Mouse (Mus musculus): ENCODE measurements around the gene Gm3164. TPM values are rescaled to one million over a fixed set of nuclear protein-coding genes. Genes with fewer than 3 reads are reported as not detected.
"Not testable (repeated sequence)": the region's sequence is repeated elsewhere in the genome, so short reads cannot be mapped to it uniquely, and the experiment has no call there.

The Gm3164 gene
- total RNA-seq (2015; ENCODE audit: low replicate concordance) (not detected in 2 replicates), total RNA-seq (2017; ENCODE audit: low replicate concordance) (not detected in 2 replicates)

- not testable (repeated sequence) for ATAC-seq (replicated peaks; ENCODE audit: low FRiP score, poor library complexity, severe bottlenecking)
Observed at GRCm38 (mm10) chr14:4414965-4415835, at the start of gene Gm3164. Gm3164 (plus strand) TSS chr14:4415448.

- not testable (repeated sequence) for ATAC-seq (replicated peaks; ENCODE audit: low FRiP score, poor library complexity, severe bottlenecking)
Observed at GRCm38 (mm10) chr14:4368991-4369390, 46.3 kb upstream of the Gm3164 start.

GRCm38 (mm10) chr14:4369691-4370090, 45.6 kb upstream of the Gm3164 start:
- not testable (repeated sequence) for ATAC-seq (replicated peaks; ENCODE audit: low FRiP score, poor library complexity, severe bottlenecking)

DNA sequence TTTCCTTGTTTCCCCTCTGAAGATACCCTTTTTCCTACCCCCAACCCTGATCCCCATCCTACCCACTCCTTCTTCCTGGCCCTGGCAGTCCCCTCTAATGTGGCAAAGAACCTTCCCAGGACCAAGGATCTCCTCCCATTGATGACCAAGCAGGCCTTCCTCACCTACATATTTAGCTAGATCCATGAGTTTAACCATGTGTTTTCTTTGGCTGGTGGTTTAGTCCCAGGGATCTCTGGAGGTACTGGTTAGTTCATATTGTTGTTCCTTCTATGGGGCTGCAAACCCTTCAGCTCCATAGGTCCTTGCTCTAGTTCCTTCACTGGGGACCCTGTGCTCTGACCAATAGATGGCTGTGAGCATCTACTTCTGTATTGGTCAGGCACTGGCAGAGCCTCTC, 37.4 kb upstream of the Gm3164 start:
- ATAC-seq (replicated peaks; ENCODE audit: low FRiP score, poor library complexity, severe bottlenecking), result not testable (repeated sequence)

DNA sequence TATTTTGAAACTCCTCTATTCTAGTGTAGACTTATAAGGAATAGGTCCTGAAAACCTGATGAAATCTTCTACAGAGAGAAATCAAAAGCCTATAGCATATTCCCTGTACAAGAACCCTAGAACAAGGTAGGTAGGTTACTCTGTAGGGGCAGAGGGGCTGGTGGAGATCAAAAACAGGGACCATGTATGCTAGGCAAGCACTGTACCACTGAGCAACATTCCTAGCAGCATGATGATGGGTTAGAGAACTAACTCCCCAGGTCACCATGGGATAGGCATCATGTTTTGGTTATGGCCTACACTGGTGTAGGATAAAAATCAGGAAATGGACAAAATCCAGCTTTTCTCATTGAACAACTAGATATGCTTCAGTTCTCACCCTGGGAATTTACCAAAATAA, 29.6 kb upstream of the Gm3164 start:
- ATAC-seq (replicated peaks; ENCODE audit: low FRiP score, poor library complexity, severe bottlenecking), result not testable (repeated sequence)

DNA sequence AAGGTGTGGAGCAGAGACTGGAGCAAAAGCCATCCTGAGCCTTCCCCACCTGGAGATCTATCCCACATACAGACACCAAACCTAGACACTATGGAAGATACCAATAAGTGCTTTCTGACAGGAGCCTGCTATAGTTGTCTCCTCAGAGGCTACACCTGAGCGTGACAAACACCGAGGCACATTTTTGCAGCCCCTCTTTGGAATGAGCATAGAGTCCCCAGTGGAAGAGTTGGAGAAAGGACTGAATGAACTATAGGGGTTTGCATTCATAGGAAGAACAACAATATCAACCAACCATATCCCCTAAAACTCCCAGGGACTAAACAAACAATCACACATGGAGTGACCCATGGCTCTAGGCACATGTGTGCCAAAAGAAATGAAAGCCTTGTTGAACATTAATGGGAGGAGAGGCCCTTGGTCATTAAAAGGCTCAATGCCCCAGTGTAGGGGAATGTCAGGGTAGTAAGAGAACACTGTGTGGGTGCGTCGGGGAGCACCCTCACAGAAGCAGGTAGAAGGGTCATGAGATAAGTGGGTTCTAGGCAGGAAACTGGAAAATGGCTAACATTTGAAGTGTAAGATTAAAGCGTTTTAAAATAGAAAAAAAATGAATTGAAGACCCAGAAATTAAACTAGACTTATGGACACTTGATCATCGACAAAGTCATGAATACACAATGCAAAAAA, 22.3 kb upstream of the Gm3164 start:
- not testable (repeated sequence) for ATAC-seq (replicated peaks; ENCODE audit: low FRiP score, poor library complexity, severe bottlenecking)

DNA sequence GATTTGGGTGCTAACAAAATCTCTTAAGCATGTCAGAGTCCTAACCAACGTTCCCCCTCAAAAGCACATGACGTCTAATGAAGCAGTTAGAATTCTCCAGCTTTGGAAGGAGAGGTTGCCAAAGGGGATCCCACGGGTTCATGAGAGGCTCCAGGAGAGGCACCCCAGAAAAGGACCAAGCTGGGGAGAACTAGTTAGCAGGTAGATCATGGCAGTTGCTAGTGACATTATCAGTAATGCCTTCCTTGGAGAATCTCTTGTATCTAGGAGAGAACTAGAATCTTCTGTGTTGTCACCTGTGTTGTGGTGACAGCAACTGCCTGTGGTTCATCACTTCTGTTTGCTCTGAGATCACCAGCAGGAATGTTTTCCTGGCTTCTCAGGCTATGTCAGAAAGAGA, 18.0 kb upstream of the Gm3164 start, which contains the start of gene Gm3159:
Gm3159 (plus strand) TSS at position 301 of the 400 bp plus-strand sequence.
- not testable (repeated sequence) for ATAC-seq (replicated peaks; ENCODE audit: low FRiP score, poor library complexity, severe bottlenecking)

DNA sequence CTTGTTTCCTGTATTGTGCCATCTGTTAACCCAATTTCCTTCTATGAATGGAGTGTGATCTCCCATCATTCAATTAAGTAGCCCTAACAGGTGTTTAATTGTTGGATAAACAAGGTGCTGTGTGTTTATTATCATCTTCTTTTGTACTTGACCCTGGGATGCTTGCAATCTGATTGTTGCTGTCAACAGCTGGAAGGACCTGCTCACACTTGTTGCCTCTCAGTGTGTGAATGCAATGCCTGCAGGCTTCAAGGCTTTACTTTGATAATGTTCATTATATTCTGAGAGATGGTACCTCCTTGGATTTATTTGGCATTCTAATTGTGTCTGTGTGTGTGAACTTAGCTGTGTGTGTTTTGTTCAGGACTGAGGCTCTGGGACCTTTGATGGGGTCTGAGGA, 16.6 kb upstream of the Gm3164 start:
- not testable (repeated sequence) for ATAC-seq (replicated peaks; ENCODE audit: low FRiP score, poor library complexity, severe bottlenecking)

DNA sequence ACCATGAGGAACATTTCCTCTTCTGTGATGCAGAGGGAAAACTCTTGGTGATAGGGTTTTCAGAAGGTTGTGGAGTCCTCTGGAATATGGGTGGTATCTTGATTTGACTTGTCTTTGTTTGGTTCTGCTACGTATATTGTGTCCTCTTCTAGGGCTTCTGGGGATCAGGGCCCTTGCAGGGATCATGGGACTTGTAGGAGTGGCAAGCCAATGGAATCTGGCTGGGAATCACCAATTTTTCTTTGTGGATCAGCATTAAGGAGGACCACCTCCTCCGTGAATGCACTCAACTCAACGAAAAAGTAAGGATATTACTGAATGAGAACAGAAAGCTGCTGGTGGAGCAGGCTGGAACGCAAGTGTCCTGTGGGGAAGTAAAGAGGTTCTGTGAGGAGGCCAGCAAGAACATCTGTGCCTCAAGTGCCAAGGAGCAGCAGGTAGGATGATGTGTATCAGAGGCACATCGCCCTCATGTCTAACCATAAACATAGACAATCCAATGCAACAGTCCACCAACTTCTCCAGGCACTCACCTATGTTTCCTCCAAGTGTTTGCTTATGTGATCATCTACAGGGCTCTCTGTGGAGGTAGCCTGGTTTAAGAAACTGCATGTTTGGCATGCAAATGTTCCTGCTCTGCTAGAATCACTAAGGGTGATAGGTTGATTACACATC, 15.0 kb upstream of the Gm3164 start:
- ATAC-seq (replicated peaks; ENCODE audit: low FRiP score, poor library complexity, severe bottlenecking), result not testable (repeated sequence)

GRCm38 (mm10) chr14:4401245-4401644, 14.0 kb upstream of the Gm3164 start:
- not testable (repeated sequence) for ATAC-seq (replicated peaks; ENCODE audit: low FRiP score, poor library complexity, severe bottlenecking)

DNA sequence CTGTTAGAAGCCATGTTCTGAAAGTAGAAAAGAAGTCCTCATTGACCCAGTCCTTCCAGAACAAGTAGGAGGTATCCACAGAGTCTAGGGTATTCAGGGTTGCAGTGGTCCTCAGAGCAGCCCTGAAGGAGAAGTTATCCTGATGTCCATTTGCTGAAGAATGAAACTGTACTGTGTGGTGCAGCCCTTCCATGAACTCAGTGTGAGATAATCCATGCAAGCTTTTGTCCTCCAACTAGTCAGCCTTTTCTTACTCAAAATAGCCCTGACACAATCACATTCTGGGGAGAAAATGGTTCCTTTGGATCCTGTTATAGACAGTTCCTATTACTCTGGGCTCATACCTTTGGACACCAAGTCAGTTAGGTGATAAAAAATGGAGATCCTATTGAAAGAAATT, 11.4 kb upstream of the Gm3164 start:
- not testable (repeated sequence) for ATAC-seq (replicated peaks; ENCODE audit: low FRiP score, poor library complexity, severe bottlenecking)

- not testable (repeated sequence) for ATAC-seq (replicated peaks; ENCODE audit: low FRiP score, poor library complexity, severe bottlenecking)
Observed at GRCm38 (mm10) chr14:4409939-4410338, 5.3 kb upstream of the Gm3164 start.

GRCm38 (mm10) chr14:4430692-4431091, 15.4 kb downstream of the Gm3164 start, which contains the start of gene Gm3173:
Gm3173 (plus strand) TSS chr14:4430992.
- not testable (repeated sequence) for ATAC-seq (replicated peaks; ENCODE audit: low FRiP score, poor library complexity, severe bottlenecking)

DNA sequence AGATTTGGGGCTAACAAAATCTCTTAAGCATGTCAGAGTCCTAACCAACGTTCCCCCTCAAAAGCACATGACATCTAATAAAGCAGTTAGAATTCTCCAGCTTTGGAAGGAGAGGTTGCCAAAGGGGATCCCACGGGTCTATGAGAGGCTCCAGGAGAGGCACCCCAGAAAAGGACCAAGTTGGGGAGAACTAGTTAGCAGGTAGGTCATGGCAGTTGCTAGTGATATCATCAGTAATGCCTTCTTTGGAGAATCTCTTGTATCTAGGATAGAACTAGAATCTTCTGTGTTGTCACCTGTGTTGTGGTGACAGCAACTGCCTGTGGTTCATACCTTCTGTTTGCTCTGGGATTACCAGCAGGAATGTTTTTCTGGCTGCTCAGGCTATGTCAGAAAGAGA, 66.2 kb downstream of the Gm3164 start, which contains the start of gene Gm3182:
Gm3182 (plus strand) TSS at position 301 of the 400 bp plus-strand sequence.
- ATAC-seq (replicated peaks; ENCODE audit: low FRiP score, poor library complexity, severe bottlenecking), result not testable (repeated sequence)

Other genes with a start within 250 kb of the Gm3164 start
- gene Gm2974, start 232.9 kb upstream of the Gm3164 start, total RNA-seq (2015; ENCODE audit: low replicate concordance), result not detected in 2 replicates
- not detected in 2 replicates for gene Gm2974, start 232.9 kb upstream of the Gm3164 start, total RNA-seq (2017; ENCODE audit: low replicate concordance)
- not detected in 2 replicates for gene Gm3138, start 165.8 kb upstream of the Gm3164 start, total RNA-seq (2015; ENCODE audit: low replicate concordance)
- gene Gm3138, start 165.8 kb upstream of the Gm3164 start, total RNA-seq (2017; ENCODE audit: low replicate concordance), result not detected in 2 replicates
- not detected in 2 replicates for gene Gm3149, start 98.2 kb upstream of the Gm3164 start, total RNA-seq (2015; ENCODE audit: low replicate concordance)
- not detected in 2 replicates for gene Gm3149, start 98.2 kb upstream of the Gm3164 start, total RNA-seq (2017; ENCODE audit: low replicate concordance)
- gene 2610042L04Rik, start 80.7 kb upstream of the Gm3164 start, total RNA-seq (2015; ENCODE audit: low replicate concordance), result not detected in 2 replicates
- not detected in 2 replicates for gene 2610042L04Rik, start 80.7 kb upstream of the Gm3164 start, total RNA-seq (2017; ENCODE audit: low replicate concordance)
- not detected in 2 replicates for gene Gm3159, start 17.9 kb upstream of the Gm3164 start, total RNA-seq (2015; ENCODE audit: low replicate concordance)
- gene Gm3159, start 17.9 kb upstream of the Gm3164 start, total RNA-seq (2017; ENCODE audit: low replicate concordance), result not detected in 2 replicates
- gene Gm3173, start 15.5 kb downstream of the Gm3164 start, total RNA-seq (2015; ENCODE audit: low replicate concordance), result not detected in 2 replicates
- gene Gm3173, start 15.5 kb downstream of the Gm3164 start, total RNA-seq (2017; ENCODE audit: low replicate concordance), result not detected in 2 replicates
- not detected in 2 replicates for gene Gm3182, start 66.3 kb downstream of the Gm3164 start, total RNA-seq (2015; ENCODE audit: low replicate concordance)
- gene Gm3182, start 66.3 kb downstream of the Gm3164 start, total RNA-seq (2017; ENCODE audit: low replicate concordance), result not detected in 2 replicates
- not detected in 2 replicates for gene Gm3047, start 140.0 kb downstream of the Gm3164 start, total RNA-seq (2015; ENCODE audit: low replicate concordance)
- gene Gm3047, start 140.0 kb downstream of the Gm3164 start, total RNA-seq (2017; ENCODE audit: low replicate concordance), result not detected in 2 replicates
- not detected in 2 replicates for gene Gm8159, start 216.9 kb downstream of the Gm3164 start, total RNA-seq (2015; ENCODE audit: low replicate concordance)
- gene Gm8159, start 216.9 kb downstream of the Gm3164 start, total RNA-seq (2017; ENCODE audit: low replicate concordance), result not detected in 2 replicates
- not detected in 2 replicates for gene Gm3239, start 248.7 kb downstream of the Gm3164 start, total RNA-seq (2015; ENCODE audit: low replicate concordance)
- not detected in 2 replicates for gene Gm3239, start 248.7 kb downstream of the Gm3164 start, total RNA-seq (2017; ENCODE audit: low replicate concordance)

Measured in erythroid progenitor cell, adult 5-6 weeks (primary cell).